Mouse (Mus musculus) spleen, postnatal 10 days (tissue): ENCODE results near the gene Vegfa.
"Not testable (repeated sequence)": the region's sequence is repeated elsewhere in the genome, so short reads cannot be mapped to it uniquely, and the experiment has no call there.

ENCODE experiments used
- DNase-seq, 2 experiments: peaks; one replicate each; pipeline ENCODE4 v3.0.0; 2021 to 2022; ENCODE audit warnings: low spot score in 2 of 2

Gene Vegfa

GRCm38 (mm10) chr17:45999366-45999940, 32.7 kb downstream of the Vegfa start:
- no peak for DNase-seq

- DNase-seq, result no peak
Observed at GRCm38 (mm10) chr17:45998363-45998762, 33.8 kb downstream of the Vegfa start.

GRCm38 (mm10) chr17:45996921-45997444, 35.2 kb downstream of the Vegfa start:
- DNase-seq, result no peak

GRCm38 (mm10) chr17:45994281-45994817, 37.8 kb downstream of the Vegfa start:
- DNase-seq, result no peak

GRCm38 (mm10) chr17:45986915-45987314, 45.3 kb downstream of the Vegfa start:
- DNase-seq, result no peak

- no peak for DNase-seq
Observed at GRCm38 (mm10) chr17:45986374-45986773, 45.8 kb downstream of the Vegfa start.

GRCm38 (mm10) chr17:45983185-45983584, 49.0 kb downstream of the Vegfa start:
- DNase-seq, result not testable (repeated sequence)

- no peak for DNase-seq
Observed at GRCm38 (mm10) chr17:45981841-45982240, 50.3 kb downstream of the Vegfa start.

- no peak for DNase-seq
Observed at GRCm38 (mm10) chr17:45979025-45979805, 53.0 kb downstream of the Vegfa start.

- peak in 1 of 2 experiments; percentile 27 for DNase-seq
Observed at GRCm38 (mm10) chr17:45974461-45974860, 57.7 kb downstream of the Vegfa start.

GRCm38 (mm10) chr17:45973214-45973613, 59.0 kb downstream of the Vegfa start:
- DNase-seq, result no peak

GRCm38 (mm10) chr17:45972405-45972804, 59.8 kb downstream of the Vegfa start:
- DNase-seq, result no peak

GRCm38 (mm10) chr17:45971800-45972199, 60.4 kb downstream of the Vegfa start:
- DNase-seq, result no peak

- no peak for DNase-seq
Observed at GRCm38 (mm10) chr17:45970741-45971550, 61.2 kb downstream of the Vegfa start.

GRCm38 (mm10) chr17:45969596-45969995, 62.6 kb downstream of the Vegfa start:
- DNase-seq, result no peak

- no peak for DNase-seq
Observed at GRCm38 (mm10) chr17:45968341-45968740, 63.8 kb downstream of the Vegfa start.
